Mouse (Mus musculus) neural tube, embryonic 12.5 days (tissue): ENCODE results near the gene Slc8a1. TPM values are rescaled to one million over a fixed set of nuclear protein-coding genes. Genes with fewer than 3 reads are reported as not detected.

Experiments used
- ATAC-seq: fragments of 200-750 bp; cut with Nextera tagmentation; 2 replicates; pipeline ENCODE4 v1.8.0; 2017; ENCODE audit warnings: low read depth, mild to moderate bottlenecking, moderate TSS enrichment, moderate library complexity; ENCODE audit not compliant: low FRiP score
- H3K27ac ChIP-seq: fragments of 300-500 bp; sonication (generic); 2 replicates; pipeline ENCODE4 v1.5.1; 2016
- H3K27me3 ChIP-seq: fragments of 300-500 bp; sonication (generic); replicated peaks from 2 replicates; pipeline ENCODE4 v1.6.1; 2016; ENCODE audit warnings: mild to moderate bottlenecking
- H3K36me3 ChIP-seq: fragments of 300-500 bp; sonication (generic); 2 replicates; pipeline ENCODE4 v1.6.1; 2016; ENCODE audit warnings: mild to moderate bottlenecking
- H3K4me1 ChIP-seq: fragments of 300-500 bp; sonication (generic); 2 replicates; pipeline ENCODE4 v1.6.1; 2016
- H3K4me2 ChIP-seq: fragments of 300-500 bp; sonication (generic); replicated peaks from 2 replicates; pipeline ENCODE4 v1.6.1; 2016; ENCODE audit warnings: mild to moderate bottlenecking
- H3K4me3 ChIP-seq: fragments of 300-500 bp; sonication (generic); 2 replicates; pipeline ENCODE4 v1.5.1; 2016
- H3K9ac ChIP-seq: fragments of 300-500 bp; sonication (generic); 2 replicates; pipeline ENCODE4 v1.6.1; 2016; ENCODE audit warnings: mild to moderate bottlenecking
- H3K9me3 ChIP-seq: fragments of 300-500 bp; sonication (generic); 2 replicates; pipeline ENCODE4 v1.6.1; 2016; ENCODE audit warnings: mild to moderate bottlenecking
- WGBS: fragments of 180-500 bp; shearing (Covaris S2); methylation state at CpG from one replicate; pipeline ENCODE4 v1.1.7; 2016; 5-methylcytosine and 5-hydroxymethylcytosine counted together
- polyA plus RNA-seq: library from polyadenylated mRNA; unstranded; fragments of >200 nt; fragmentation: Nextera tagmentation; extraction: Ambion mirVana; gene quantifications from 2 replicates; pipeline ENCODE4 v1.2.1, GENCODE M21; 2016

The Slc8a1 gene
- polyA plus RNA-seq, 1 experiment from 2014 or later = 8.6 TPM

- Histone ChIP-seq H3K27me3 (no peaks in the 10 kb centered on the region), H3K4me3 (no peak overlapping the region), H3K9me3 (no peaks in the 10 kb centered on the region), H3K9ac (no peak overlapping the region), H3K27ac (no peak overlapping the region), H3K4me2 (no peak overlapping the region), H3K36me3 (no peaks in the 10 kb centered on the region), H3K4me1 (no peaks in the 10 kb centered on the region)
- ATAC-seq = no peak; the same call in 1 of the 2 replicates
- 62% methylated on average over 3 of the region's 3 CpGs for WGBS
Measured at GRCm38 (mm10) chr17:81607515-81607914, 130.7 kb downstream of the Slc8a1 start.

GRCm38 (mm10) chr17:81606084-81606483 lies 132.1 kb downstream of the Slc8a1 start:
- H3K36me3 ChIP-seq = no peaks in the 10 kb centered on the region
- 93% methylated on average over 2 of the region's 2 CpGs for WGBS
- H3K9ac ChIP-seq = no peak overlapping the region
- H3K4me1 ChIP-seq = no peaks in the 10 kb centered on the region
- no peaks in the 10 kb centered on the region for H3K27me3 ChIP-seq
- H3K4me3 ChIP-seq = no peak overlapping the region
- H3K27ac ChIP-seq = no peak overlapping the region
- no peaks in the 10 kb centered on the region for H3K9me3 ChIP-seq
- no peak overlapping the region for H3K4me2 ChIP-seq
- no peak for ATAC-seq

GRCm38 (mm10) chr17:81605219-81605660 lies 132.9 kb downstream of the Slc8a1 start:
- H3K27me3 ChIP-seq = no peaks in the 10 kb centered on the region
- H3K4me3 ChIP-seq = no peak overlapping the region
- no peak overlapping the region for H3K4me2 ChIP-seq
- no peaks in the 10 kb centered on the region for H3K4me1 ChIP-seq
- H3K9me3 ChIP-seq = no peaks in the 10 kb centered on the region
- H3K36me3 ChIP-seq = no peaks in the 10 kb centered on the region
- no peak overlapping the region for H3K27ac ChIP-seq
- ATAC-seq = no peak
- no peak overlapping the region for H3K9ac ChIP-seq
- 65% methylated on average over 4 of the region's 4 CpGs for WGBS

- Histone ChIP-seq H3K36me3 (no peaks in the 10 kb centered on the region), H3K4me1 (no peaks in the 10 kb centered on the region), H3K4me2 (no peak overlapping the region), H3K27ac (no peak overlapping the region), H3K9me3 (no peaks in the 10 kb centered on the region), H3K4me3 (no peak overlapping the region), H3K27me3 (no peaks in the 10 kb centered on the region), H3K9ac (no peak overlapping the region)
- 93% methylated on average over 2 of the region's 2 CpGs for WGBS
- ATAC-seq = no peak
Measured at GRCm38 (mm10) chr17:81599072-81599471, 139.1 kb downstream of the Slc8a1 start.

- Histone ChIP-seq H3K36me3 (no peaks in the 10 kb centered on the region), H3K9me3 (no peaks in the 10 kb centered on the region), H3K4me2 (no peak overlapping the region), H3K27me3 (no peaks in the 10 kb centered on the region), H3K27ac (no peak overlapping the region), H3K4me1 (peaks cover 7% of the 10 kb centered on the region; the same call in 1 of the 2 replicates), H3K4me3 (no peak overlapping the region), H3K9ac (no peak overlapping the region)
- WGBS = 65% methylated on average over 7 of the region's 7 CpGs
- no peak for ATAC-seq
Measured at GRCm38 (mm10) chr17:81589791-81590190, 148.4 kb downstream of the Slc8a1 start.

- Histone ChIP-seq H3K27me3 (no peaks in the 10 kb centered on the region), H3K4me1 (peaks cover 7% of the 10 kb centered on the region; the same call in 1 of the 2 replicates), H3K9ac (no peak overlapping the region), H3K4me2 (no peak overlapping the region), H3K9me3 (no peaks in the 10 kb centered on the region), H3K27ac (no peak overlapping the region), H3K4me3 (no peak overlapping the region), H3K36me3 (no peaks in the 10 kb centered on the region)
- WGBS = 92% methylated on average over 5 of the region's 5 CpGs
- no peak for ATAC-seq
Measured at GRCm38 (mm10) chr17:81586759-81587158, 151.4 kb downstream of the Slc8a1 start.

- Histone ChIP-seq H3K4me3 (no peak overlapping the region), H3K36me3 (no peaks in the 10 kb centered on the region), H3K9ac (no peak overlapping the region), H3K27me3 (no peaks in the 10 kb centered on the region), H3K4me2 (no peak overlapping the region), H3K27ac (no peak overlapping the region), H3K4me1 (no peaks in the 10 kb centered on the region), H3K9me3 (0 out of 2 replicates have a peak, but pooled peaks cover 3% of the 10 kb centered on the region)
- no peak for ATAC-seq
- WGBS = 90% methylated on average over 10 of the region's 10 CpGs
Measured at GRCm38 (mm10) chr17:81579728-81580425, 158.3 kb downstream of the Slc8a1 start.

- H3K27me3 ChIP-seq = no peaks in the 10 kb centered on the region
- no peaks in the 10 kb centered on the region for H3K36me3 ChIP-seq
- no peaks in the 10 kb centered on the region for H3K4me1 ChIP-seq
- 90% methylated on average over 3 of the region's 3 CpGs for WGBS
- H3K27ac ChIP-seq = no peak overlapping the region
- H3K4me3 ChIP-seq = no peak overlapping the region
- 0 out of 2 replicates have a peak, but pooled peaks cover 3% of the 10 kb centered on the region for H3K9me3 ChIP-seq
- ATAC-seq = no peak
- H3K4me2 ChIP-seq = no peak overlapping the region
- no peak overlapping the region for H3K9ac ChIP-seq
Measured at GRCm38 (mm10) chr17:81576893-81577292, 161.3 kb downstream of the Slc8a1 start.

- ATAC-seq = no peak
- Histone ChIP-seq H3K9me3 (no peaks in the 10 kb centered on the region), H3K27me3 (no peaks in the 10 kb centered on the region), H3K27ac (no peak overlapping the region), H3K36me3 (no peaks in the 10 kb centered on the region), H3K9ac (no peak overlapping the region), H3K4me1 (no peaks in the 10 kb centered on the region), H3K4me2 (no peak overlapping the region), H3K4me3 (no peak overlapping the region)
- 80% methylated on average over 9 of the region's 9 CpGs for whole genome bisulfite sequencing
Measured at GRCm38 (mm10) chr17:81565634-81566372, 172.4 kb downstream of the Slc8a1 start.

- H3K9ac ChIP-seq = no peak overlapping the region
- no peak overlapping the region for H3K27ac ChIP-seq
- no peak overlapping the region for H3K4me3 ChIP-seq
- no peaks in the 10 kb centered on the region for H3K4me1 ChIP-seq
- H3K9me3 ChIP-seq = no peaks in the 10 kb centered on the region
- no peaks in the 10 kb centered on the region for H3K36me3 ChIP-seq
- WGBS = 69% methylated on average over 6 of the region's 6 CpGs
- no peak overlapping the region for H3K4me2 ChIP-seq
- no peaks in the 10 kb centered on the region for H3K27me3 ChIP-seq
- no peak for ATAC-seq
Measured at GRCm38 (mm10) chr17:81554052-81554734, 184.0 kb downstream of the Slc8a1 start.

- H3K4me3 ChIP-seq = no peak overlapping the region
- no peak overlapping the region for H3K9ac ChIP-seq
- H3K9me3 ChIP-seq = no peaks in the 10 kb centered on the region
- WGBS = 78% methylated on average over 6 of the region's 6 CpGs
- H3K27ac ChIP-seq = no peak overlapping the region
- no peaks in the 10 kb centered on the region for H3K4me1 ChIP-seq
- no peaks in the 10 kb centered on the region for H3K27me3 ChIP-seq
- ATAC-seq = no peak
- H3K4me2 ChIP-seq = no peak overlapping the region
- H3K36me3 ChIP-seq = no peaks in the 10 kb centered on the region
Measured at GRCm38 (mm10) chr17:81551856-81552635, 186.1 kb downstream of the Slc8a1 start.

GRCm38 (mm10) chr17:81550864-81551263 lies 187.3 kb downstream of the Slc8a1 start:
- WGBS = 89% methylated on average over 3 of the region's 3 CpGs
- no peaks in the 10 kb centered on the region for H3K27me3 ChIP-seq

More at GRCm38 (mm10) chr17:81550864-81551263, 187.3 kb downstream of the Slc8a1 start:
- Histone ChIP-seq H3K4me2 (no peak overlapping the region), H3K9ac (no peak overlapping the region), H3K9me3 (no peaks in the 10 kb centered on the region), H3K4me3 (no peak overlapping the region), H3K4me1 (no peaks in the 10 kb centered on the region), H3K27ac (no peak overlapping the region), H3K36me3 (no peaks in the 10 kb centered on the region)
- ATAC-seq = no peak
